Mouse (Mus musculus) urinary bladder, adult 2 months (tissue): Measurements from ENCODE around the gene A030014E15Rik. TPM values are rescaled to one million over a fixed set of nuclear protein-coding genes. Genes with fewer than 3 reads are reported as not detected.

Source experiments
- polyA plus RNA-seq: library from polyadenylated mRNA; depleted of rRNA; stranded (reverse); fragments of >200 nt; gene quantifications from 2 replicates; pipeline ENCODE4 v1.2.3, GENCODE M21; 2012; rRNA removed

Gene A030014E15Rik
- polyA plus RNA-seq, 1 experiment = not detected

Other genes starting within 250 kb of the A030014E15Rik start
- gene Mff, start 200.0 kb upstream of the A030014E15Rik start, polyA plus RNA-seq = 137 and 151 TPM in 2 replicates
- gene Tm4sf20, start 156.5 kb upstream of the A030014E15Rik start, polyA plus RNA-seq = 0.59 and 0.61 TPM in 2 replicates
- gene Gm47791, start 153.7 kb upstream of the A030014E15Rik start, polyA plus RNA-seq = not detected in 2 replicates
- gene Agfg1, start 85.4 kb upstream of the A030014E15Rik start, polyA plus RNA-seq = 30.5 TPM in 2 replicates
- gene A030005L19Rik, start 11.6 kb upstream of the A030014E15Rik start, polyA plus RNA-seq = 1.1 and 1.7 TPM in 2 replicates
- not detected in 2 replicates for gene Gm6217, start 6.5 kb downstream of the A030014E15Rik start, polyA plus RNA-seq
- gene A030003K21Rik, start 18.5 kb downstream of the A030014E15Rik start, polyA plus RNA-seq = not detected in 2 replicates
- not detected in 2 replicates for gene Gm7544, start 31.1 kb downstream of the A030014E15Rik start, polyA plus RNA-seq
- gene Gm47955, start 35.4 kb downstream of the A030014E15Rik start, polyA plus RNA-seq = not detected in 2 replicates
- gene Gm47959, start 75.6 kb downstream of the A030014E15Rik start, polyA plus RNA-seq = not detected in 2 replicates
- 2.3 and 3.2 TPM in 2 replicates for gene Slc19a3, start 113.5 kb downstream of the A030014E15Rik start, polyA plus RNA-seq
- not detected in 2 replicates for gene Krtap28-10, start 117.6 kb downstream of the A030014E15Rik start, polyA plus RNA-seq
- not detected in 2 replicates for gene Gm47969, start 120.0 kb downstream of the A030014E15Rik start, polyA plus RNA-seq
- not detected in 2 replicates for gene A030005K14Rik, start 134.5 kb downstream of the A030014E15Rik start, polyA plus RNA-seq
- not detected in 2 replicates for gene Krtap28-13, start 136.0 kb downstream of the A030014E15Rik start, polyA plus RNA-seq
- gene Ccl20, start 191.8 kb downstream of the A030014E15Rik start, polyA plus RNA-seq = not detected in 2 replicates
- 2.5 and 4.4 TPM in 2 replicates for gene Daw1, start 234.8 kb downstream of the A030014E15Rik start, polyA plus RNA-seq